Mouse (Mus musculus): Measurements from ENCODE around the gene Hspa1a. TPM values are rescaled to one million over a fixed set of nuclear protein-coding genes. Genes with fewer than 3 reads are reported as not detected.

The Hspa1a gene
- total RNA-seq, 2 experiments from 2014 or later: 10.8 to 29.2 TPM

Other genes starting within 250 kb of the Hspa1a start
Only the 30 nearest of the 43 such genes appear.
- gene Stk19, start 135.2 kb downstream of the Hspa1a start, total RNA-seq (2015): 17.5 and 21.8 TPM in 2 replicates
- 24.7 and 33.7 TPM in 2 replicates for gene Stk19, start 135.2 kb downstream of the Hspa1a start, total RNA-seq (2017)
- gene Dxo, start 135.1 kb downstream of the Hspa1a start, total RNA-seq (2015): 22.4 and 28.5 TPM in 2 replicates
- 17.7 and 24.6 TPM in 2 replicates for gene Dxo, start 135.1 kb downstream of the Hspa1a start, total RNA-seq (2017)
- 13.3 and 17.1 TPM in 2 replicates for gene Skiv2l, start 121.9 kb downstream of the Hspa1a start, total RNA-seq (2015)
- 34.8 and 43.5 TPM in 2 replicates for gene Skiv2l, start 121.9 kb downstream of the Hspa1a start, total RNA-seq (2017)
- 35.4 and 45.1 TPM in 2 replicates for gene Nelfe, start 121.8 kb downstream of the Hspa1a start, total RNA-seq (2015)
- gene Nelfe, start 121.8 kb downstream of the Hspa1a start, total RNA-seq (2017): 25.1 and 26.2 TPM in 2 replicates
- 2.3 and 7.1 TPM in 2 replicates for gene Cfb, start 109.6 kb downstream of the Hspa1a start, total RNA-seq (2015)
- gene Cfb, start 109.6 kb downstream of the Hspa1a start, total RNA-seq (2017): 1.7 and 3.4 TPM in 2 replicates
- 0.78 and 1.1 TPM in 2 replicates for gene Zbtb12, start 92.7 kb downstream of the Hspa1a start, total RNA-seq (2015)
- gene Zbtb12, start 92.7 kb downstream of the Hspa1a start, total RNA-seq (2017): 0.98 and 1.0 TPM in 2 replicates
- gene Gm20547, start 90.1 kb downstream of the Hspa1a start, total RNA-seq (2015): not detected in 2 replicates
- gene Gm20547, start 90.1 kb downstream of the Hspa1a start, total RNA-seq (2017): 0.41 TPM in 1 of 2 replicates, not detected in the other
- gene C2, start 73.9 kb downstream of the Hspa1a start, total RNA-seq (2015): 1.0 and 1.3 TPM in 2 replicates
- gene C2, start 73.9 kb downstream of the Hspa1a start, total RNA-seq (2017): 0.22 TPM in 1 of 2 replicates, not detected in the other
- gene Ehmt2, start 73.7 kb downstream of the Hspa1a start, total RNA-seq (2015): 66.5 and 68.9 TPM in 2 replicates
- gene Ehmt2, start 73.7 kb downstream of the Hspa1a start, total RNA-seq (2017): 75.4 and 75.7 TPM in 2 replicates
- 0.33 TPM in 1 of 2 replicates, not detected in the other for gene Slc44a4, start 57.7 kb downstream of the Hspa1a start, total RNA-seq (2015)
- gene Slc44a4, start 57.7 kb downstream of the Hspa1a start, total RNA-seq (2017): 0.12 TPM in 1 of 2 replicates, not detected in the other
- gene Neu1, start 40.9 kb downstream of the Hspa1a start, total RNA-seq (2015): 18.1 and 22.9 TPM in 2 replicates
- gene Neu1, start 40.9 kb downstream of the Hspa1a start, total RNA-seq (2017): 23.4 and 23.7 TPM in 2 replicates
- 14.9 and 22.6 TPM in 2 replicates for gene Hspa1b, start 12.9 kb downstream of the Hspa1a start, total RNA-seq (2015)
- 23.0 and 30.6 TPM in 2 replicates for gene Hspa1b, start 12.9 kb downstream of the Hspa1a start, total RNA-seq (2017)
- not detected in 2 replicates for gene Gm20481, start 2.2 kb downstream of the Hspa1a start, total RNA-seq (2015)
- not detected in 2 replicates for gene Gm20481, start 2.2 kb downstream of the Hspa1a start, total RNA-seq (2017)
- not detected in 2 replicates for gene Hspa1l, start 547 bp upstream of the Hspa1a start, total RNA-seq (2015)
- gene Hspa1l, start 547 bp upstream of the Hspa1a start, total RNA-seq (2017): 0.22 TPM in 1 of 2 replicates, not detected in the other
- 85.8 and 141 TPM in 2 replicates for gene Lsm2, start 9.7 kb upstream of the Hspa1a start, total RNA-seq (2015)
- 13.2 and 31.2 TPM in 2 replicates for gene Lsm2, start 9.7 kb upstream of the Hspa1a start, total RNA-seq (2017)
- gene Vars, start 28.8 kb upstream of the Hspa1a start, total RNA-seq (2015): 42.2 and 61.8 TPM in 2 replicates
- gene Vars, start 28.8 kb upstream of the Hspa1a start, total RNA-seq (2017): 110 and 165 TPM in 2 replicates
- 0.07 TPM in 1 of 2 replicates, not detected in the other for gene Vwa7, start 44.4 kb upstream of the Hspa1a start, total RNA-seq (2015)
- 0.11 TPM in 1 of 2 replicates, not detected in the other for gene Vwa7, start 44.4 kb upstream of the Hspa1a start, total RNA-seq (2017)
- gene Sapcd1, start 55.9 kb upstream of the Hspa1a start, total RNA-seq (2015): 1.4 and 1.5 TPM in 2 replicates
- gene Sapcd1, start 55.9 kb upstream of the Hspa1a start, total RNA-seq (2017): 0.22 TPM in 1 of 2 replicates, not detected in the other
- gene Msh5, start 74.6 kb upstream of the Hspa1a start, total RNA-seq (2015): 7.4 and 7.5 TPM in 2 replicates
- gene Msh5, start 74.6 kb upstream of the Hspa1a start, total RNA-seq (2017): 3.6 and 6.3 TPM in 2 replicates
- 415 and 463 TPM in 2 replicates for gene Clic1, start 77.8 kb upstream of the Hspa1a start, total RNA-seq (2015)
- 386 and 405 TPM in 2 replicates for gene Clic1, start 77.8 kb upstream of the Hspa1a start, total RNA-seq (2017)
- 2.2 and 3.1 TPM in 2 replicates for gene Ddah2, start 86.9 kb upstream of the Hspa1a start, total RNA-seq (2015)
- 1.2 and 2.7 TPM in 2 replicates for gene Ddah2, start 86.9 kb upstream of the Hspa1a start, total RNA-seq (2017)
- not detected in 2 replicates for gene Ly6g6c, start 93.2 kb upstream of the Hspa1a start, total RNA-seq (2015)
- not detected in 2 replicates for gene Ly6g6c, start 93.2 kb upstream of the Hspa1a start, total RNA-seq (2017)
- gene Mpig6b, start 94.0 kb upstream of the Hspa1a start, total RNA-seq (2015): not detected in 2 replicates
- not detected in 2 replicates for gene Mpig6b, start 94.0 kb upstream of the Hspa1a start, total RNA-seq (2017)
- not detected in 2 replicates for gene Ly6g6e, start 104.7 kb upstream of the Hspa1a start, total RNA-seq (2015)
- gene Ly6g6e, start 104.7 kb upstream of the Hspa1a start, total RNA-seq (2017): not detected in 2 replicates
- not detected in 2 replicates for gene Ly6g6d, start 105.9 kb upstream of the Hspa1a start, total RNA-seq (2015)
- gene Ly6g6d, start 105.9 kb upstream of the Hspa1a start, total RNA-seq (2017): not detected in 2 replicates
- not detected in 2 replicates for gene Ly6g6f, start 113.5 kb upstream of the Hspa1a start, total RNA-seq (2015)
- not detected in 2 replicates for gene Ly6g6f, start 113.5 kb upstream of the Hspa1a start, total RNA-seq (2017)
- 17.6 and 21.3 TPM in 2 replicates for gene Abhd16a, start 117.1 kb upstream of the Hspa1a start, total RNA-seq (2015)
- 18.0 and 20.4 TPM in 2 replicates for gene Abhd16a, start 117.1 kb upstream of the Hspa1a start, total RNA-seq (2017)
- gene Ly6g5c, start 136.1 kb upstream of the Hspa1a start, total RNA-seq (2015): not detected in 2 replicates
- gene Ly6g5c, start 136.1 kb upstream of the Hspa1a start, total RNA-seq (2017): not detected in 2 replicates
- gene Ly6g5b, start 143.3 kb upstream of the Hspa1a start, total RNA-seq (2015): 6.1 and 8.2 TPM in 2 replicates
- gene Ly6g5b, start 143.3 kb upstream of the Hspa1a start, total RNA-seq (2017): 1.4 and 1.8 TPM in 2 replicates
- 22.6 and 24.6 TPM in 2 replicates for gene Gpank1, start 149.3 kb upstream of the Hspa1a start, total RNA-seq (2015)
- gene Gpank1, start 149.3 kb upstream of the Hspa1a start, total RNA-seq (2017): 48.5 and 50.0 TPM in 2 replicates